Mouse (Mus musculus) MEL-GATA-1-ER (cell line): ENCODE measurements around the gene Snrpb2.

ENCODE experiments used
- DNase-seq: peaks from one replicate; pipeline ENCODE4 v3.0.0-alpha.2; 2012; ENCODE audit warnings: low read depth; ENCODE audit errors: extremely low read depth

The Snrpb2 gene

GRCm38 (mm10) chr2:143062812-143063792 is at the start of gene Snrpb2:
Snrpb2 (plus strand) TSS chr2:143063039.
- peak; percentile 67 for DNase-seq

GRCm38 (mm10) chr2:143013057-143013456 is 49.8 kb upstream of the Snrpb2 start:
- no peak for DNase-seq

- no peak for DNase-seq
Observed at GRCm38 (mm10) chr2:143018084-143018483, 44.8 kb upstream of the Snrpb2 start.

GRCm38 (mm10) chr2:143018591-143019130 is 44.2 kb upstream of the Snrpb2 start:
- DNase-seq, result no peak

- no peak for DNase-seq
Observed at GRCm38 (mm10) chr2:143019727-143020126, 43.1 kb upstream of the Snrpb2 start.

GRCm38 (mm10) chr2:143023331-143023730 is 39.5 kb upstream of the Snrpb2 start:
- no peak for DNase-seq

GRCm38 (mm10) chr2:143024226-143024625 is 38.6 kb upstream of the Snrpb2 start:
- no peak for DNase-seq

GRCm38 (mm10) chr2:143031283-143031682 is 31.6 kb upstream of the Snrpb2 start:
- no peak for DNase-seq

GRCm38 (mm10) chr2:143032378-143033255 is 30.2 kb upstream of the Snrpb2 start:
- DNase-seq, result no peak

GRCm38 (mm10) chr2:143034350-143035085 is 28.3 kb upstream of the Snrpb2 start:
- DNase-seq, result no peak

GRCm38 (mm10) chr2:143035086-143035593 is 27.7 kb upstream of the Snrpb2 start:
- DNase-seq, result no peak

- DNase-seq, result no peak
Observed at GRCm38 (mm10) chr2:143041596-143041995, 21.2 kb upstream of the Snrpb2 start.

- no peak for DNase-seq
Observed at GRCm38 (mm10) chr2:143055251-143055650, 7.6 kb upstream of the Snrpb2 start.

- DNase-seq, result no peak
Observed at GRCm38 (mm10) chr2:143056736-143057135, 6.1 kb upstream of the Snrpb2 start.

- DNase-seq, result no peak
Observed at GRCm38 (mm10) chr2:143062432-143062811, 417 bp upstream of the Snrpb2 start.

GRCm38 (mm10) chr2:143065914-143066313 is 3.1 kb downstream of the Snrpb2 start:
- DNase-seq, result no peak

- no peak for DNase-seq
Observed at GRCm38 (mm10) chr2:143078198-143078851, 15.5 kb downstream of the Snrpb2 start, which contains the start of gene Otor. Otor (plus strand) TSS chr2:143078473.

GRCm38 (mm10) chr2:143081693-143082092 is 18.9 kb downstream of the Snrpb2 start:
- no peak for DNase-seq

- DNase-seq, result no peak
Observed at GRCm38 (mm10) chr2:143084852-143085397, 22.1 kb downstream of the Snrpb2 start.

GRCm38 (mm10) chr2:143089866-143090265 is 27.0 kb downstream of the Snrpb2 start:
- no peak for DNase-seq
